Mouse (Mus musculus): Measurements from ENCODE around the gene Lpin3. TPM values are rescaled to one million over a fixed set of nuclear protein-coding genes. Genes with fewer than 3 reads are reported as not detected.
A peak's percentile ranks its signal among the peaks of the same experiment; 100 is the strongest.

Lpin3 gene
- polyA plus RNA-seq, 1 experiment from 2014 or later: 0.25 TPM

- no peaks in the 10 kb centered on the region for H3K4me1 ChIP-seq
- 0 out of 2 replicates have a peak, but pooled peaks cover 3% of the 10 kb centered on the region for H3K36me3 ChIP-seq
- no peaks in the 10 kb centered on the region for H3K9me3 ChIP-seq (replicated peaks)
- DNase-seq (ENCODE audit: low spot score): no peak
- 87% methylated on average over 7 of the region's 7 CpGs for WGBS
- H3K27ac ChIP-seq (replicated peaks): no peak overlapping the region
- no peaks in the 10 kb centered on the region for H3K27me3 ChIP-seq (ENCODE audit: low read depth, poor library complexity, severe bottlenecking)
- H3K4me3 ChIP-seq: no peak overlapping the region
Observed at GRCm38 (mm10) chr2:160901656-160902412, 21.4 kb downstream of the Lpin3 start.

DNA sequence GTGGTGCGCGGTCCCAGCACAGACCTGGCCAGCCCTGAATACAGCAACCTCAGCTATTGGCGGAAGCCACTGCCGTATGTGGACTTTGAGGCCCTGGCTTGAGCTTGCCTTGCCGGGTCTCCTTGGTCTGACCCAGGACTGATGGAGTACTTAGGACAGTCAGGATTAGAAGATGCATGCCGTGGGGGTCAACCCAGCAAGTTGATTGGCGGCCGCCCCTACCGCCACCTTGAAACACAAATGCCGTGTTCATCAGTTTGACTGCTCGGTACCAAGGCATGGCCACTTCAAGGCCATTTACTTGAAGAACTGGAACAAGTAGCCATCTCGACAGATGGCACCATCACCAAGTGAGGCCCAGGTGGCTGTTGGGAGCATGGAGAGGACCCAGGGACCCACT is 24.8 kb downstream of the Lpin3 start:
- H3K36me3 ChIP-seq: peaks cover 25% of the 10 kb centered on the region
- H3K4me1 ChIP-seq: peaks cover 4% of the 10 kb centered on the region; the same call in 1 of the 2 replicates
- DNase-seq (ENCODE audit: low spot score): no peak
- H3K4me3 ChIP-seq: no peak overlapping the region
- no peak overlapping the region for H3K27ac ChIP-seq (replicated peaks)
- peaks cover 32% of the 10 kb centered on the region for H3K27me3 ChIP-seq (ENCODE audit: low read depth, poor library complexity, severe bottlenecking)
- H3K9me3 ChIP-seq (replicated peaks): no peaks in the 10 kb centered on the region
- 93% methylated on average over 12 of the region's 12 CpGs for WGBS

GRCm38 (mm10) chr2:160906101-160906500 is 25.6 kb downstream of the Lpin3 start:
- WGBS: 80% methylated on average over 5 of the region's 5 CpGs
- H3K4me1 ChIP-seq: peaks cover 4% of the 10 kb centered on the region; the same call in 1 of the 2 replicates
- H3K4me3 ChIP-seq: no peak overlapping the region
- peaks cover 25% of the 10 kb centered on the region for H3K36me3 ChIP-seq
- H3K9me3 ChIP-seq (replicated peaks): no peaks in the 10 kb centered on the region
- no peak for DNase-seq (ENCODE audit: low spot score)
- 0 out of 2 replicates have a peak overlapping the region, but pooled peaks have one; percentile 28 for H3K27ac ChIP-seq (replicated peaks)
- peaks cover 40% of the 10 kb centered on the region for H3K27me3 ChIP-seq (ENCODE audit: low read depth, poor library complexity, severe bottlenecking)

DNA sequence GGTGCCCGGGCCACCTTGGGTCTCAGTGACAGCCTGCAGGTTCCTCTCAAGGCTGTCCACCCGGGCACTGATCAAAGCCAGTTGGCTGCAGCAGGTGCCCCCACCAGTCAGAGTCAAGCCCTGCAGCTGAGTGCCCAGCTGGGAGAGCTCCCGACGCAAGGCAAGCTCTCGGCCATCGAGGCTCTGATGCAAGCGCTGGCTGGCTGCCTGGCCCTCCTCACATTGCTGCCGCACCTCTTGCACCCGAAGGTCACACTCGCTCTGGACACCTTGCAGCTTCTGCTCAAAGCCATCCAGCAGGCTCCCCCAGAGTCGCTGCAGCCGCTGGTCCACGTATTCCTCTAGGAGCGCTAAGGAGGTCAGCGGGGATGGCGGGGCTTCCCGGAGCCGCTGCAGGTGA is 28.1 kb downstream of the Lpin3 start:
- WGBS: 62% methylated on average over 18 of the region's 18 CpGs
- Histone ChIP-seq H3K36me3 (peaks cover 25% of the 10 kb centered on the region), H3K27ac (replicated peaks) (no peak overlapping the region), H3K9me3 (replicated peaks) (no peaks in the 10 kb centered on the region), H3K4me3 (no peak overlapping the region), H3K4me1 (peaks cover 19% of the 10 kb centered on the region), H3K27me3 (ENCODE audit: low read depth, poor library complexity, severe bottlenecking) (peaks cover 65% of the 10 kb centered on the region)
- DNase-seq (ENCODE audit: low spot score): no peak

- 85% methylated on average over 5 of the region's 5 CpGs for WGBS
- H3K27me3 ChIP-seq (ENCODE audit: low read depth, poor library complexity, severe bottlenecking): peaks cover 85% of the 10 kb centered on the region
- peaks cover 19% of the 10 kb centered on the region for H3K4me1 ChIP-seq
Observed at GRCm38 (mm10) chr2:160910633-160911032, 30.2 kb downstream of the Lpin3 start.

GRCm38 (mm10) chr2:160911558-160912201 is 31.2 kb downstream of the Lpin3 start:
- WGBS: 3% methylated on average over 64 of the region's 64 CpGs
- Histone ChIP-seq H3K27ac (replicated peaks) (peak overlapping the region; percentile 84), H3K4me3 (peak overlapping the region; percentile 66), H3K36me3 (peaks cover 24% of the 10 kb centered on the region), H3K27me3 (ENCODE audit: low read depth, poor library complexity, severe bottlenecking) (peaks cover 92% of the 10 kb centered on the region), H3K4me1 (peaks cover 19% of the 10 kb centered on the region), H3K9me3 (replicated peaks) (no peaks in the 10 kb centered on the region)
- peak; percentile 48 for DNase-seq (ENCODE audit: low spot score)

More at GRCm38 (mm10) chr2:160910633-160911032, 30.2 kb downstream of the Lpin3 start:
- peaks cover 25% of the 10 kb centered on the region for H3K36me3 ChIP-seq
- no peaks in the 10 kb centered on the region for H3K9me3 ChIP-seq (replicated peaks)
- no peak for DNase-seq (ENCODE audit: low spot score)
- no peak overlapping the region for H3K27ac ChIP-seq (replicated peaks)
- H3K4me3 ChIP-seq: no peak overlapping the region

- peaks cover 19% of the 10 kb centered on the region for H3K4me1 ChIP-seq
- under 1% methylated on average over 46 of the region's 46 CpGs for WGBS
- peaks cover 91% of the 10 kb centered on the region for H3K27me3 ChIP-seq (ENCODE audit: low read depth, poor library complexity, severe bottlenecking)
- DNase-seq (ENCODE audit: low spot score): peak; percentile 65
- peak within 1 kb of the TSS; percentile 66 for H3K4me3 ChIP-seq
- H3K36me3 ChIP-seq: peaks cover 19% of the 10 kb centered on the region
- peak within 1 kb of the TSS; percentile 84 for H3K27ac ChIP-seq (replicated peaks)
- H3K9me3 ChIP-seq (replicated peaks): no peaks in the 10 kb centered on the region
Observed at GRCm38 (mm10) chr2:160912231-160912671, 31.8 kb downstream of the Lpin3 start, which contains the start of gene Emilin3. TSS of gene Emilin3 (minus strand) at chr2:160912328.

DNA sequence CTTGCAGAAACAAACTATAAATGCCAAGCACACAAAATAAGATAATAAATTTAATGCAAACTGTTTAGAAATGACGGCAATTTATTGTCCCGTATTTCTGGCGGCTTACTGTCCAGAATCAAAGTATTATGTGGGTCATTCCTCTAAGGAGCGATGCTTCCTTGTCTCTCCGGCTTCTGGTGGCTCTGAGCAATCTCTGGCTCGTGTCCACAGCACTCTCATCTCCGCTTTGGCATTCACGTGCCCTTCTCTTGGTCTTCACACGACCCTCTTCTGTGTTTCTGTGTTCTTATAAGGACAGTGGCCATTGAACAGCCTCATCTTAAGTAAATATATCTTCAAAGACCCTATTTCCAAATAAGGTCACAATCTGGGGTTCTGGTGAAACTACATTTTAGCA is 34.2 kb downstream of the Lpin3 start:
- Histone ChIP-seq H3K36me3 (no peaks in the 10 kb centered on the region), H3K4me3 (no peak overlapping the region), H3K4me1 (peaks cover 33% of the 10 kb centered on the region), H3K27me3 (ENCODE audit: low read depth, poor library complexity, severe bottlenecking) (peaks cover 67% of the 10 kb centered on the region), H3K27ac (replicated peaks) (no peak overlapping the region), H3K9me3 (replicated peaks) (no peaks in the 10 kb centered on the region)
- DNase-seq (ENCODE audit: low spot score): no peak
- WGBS: 87% methylated on average over 9 of the region's 9 CpGs

GRCm38 (mm10) chr2:160915821-160916610 is 35.5 kb downstream of the Lpin3 start:
- Histone ChIP-seq H3K27me3 (ENCODE audit: low read depth, poor library complexity, severe bottlenecking) (peaks cover 53% of the 10 kb centered on the region), H3K4me1 (peaks cover 33% of the 10 kb centered on the region)
- 82% methylated on average over 13 of the region's 13 CpGs for WGBS

GRCm38 (mm10) chr2:160916714-160917113 is 36.2 kb downstream of the Lpin3 start:
- Histone ChIP-seq H3K4me3 (no peak overlapping the region), H3K4me1 (peaks cover 30% of the 10 kb centered on the region), H3K36me3 (no peaks in the 10 kb centered on the region), H3K27me3 (ENCODE audit: low read depth, poor library complexity, severe bottlenecking) (peaks cover 46% of the 10 kb centered on the region), H3K27ac (replicated peaks) (no peak overlapping the region), H3K9me3 (replicated peaks) (no peaks in the 10 kb centered on the region)
- WGBS: 89% methylated on average over 8 of the region's 8 CpGs
- no peak for DNase-seq (ENCODE audit: low spot score)

More at GRCm38 (mm10) chr2:160915821-160916610, 35.5 kb downstream of the Lpin3 start:
- Histone ChIP-seq H3K9me3 (replicated peaks) (no peaks in the 10 kb centered on the region), H3K36me3 (no peaks in the 10 kb centered on the region), H3K4me3 (no peak overlapping the region), H3K27ac (replicated peaks) (0 out of 2 replicates have a peak overlapping the region, but pooled peaks have one; percentile 9)
- DNase-seq (ENCODE audit: low spot score): no peak

DNA sequence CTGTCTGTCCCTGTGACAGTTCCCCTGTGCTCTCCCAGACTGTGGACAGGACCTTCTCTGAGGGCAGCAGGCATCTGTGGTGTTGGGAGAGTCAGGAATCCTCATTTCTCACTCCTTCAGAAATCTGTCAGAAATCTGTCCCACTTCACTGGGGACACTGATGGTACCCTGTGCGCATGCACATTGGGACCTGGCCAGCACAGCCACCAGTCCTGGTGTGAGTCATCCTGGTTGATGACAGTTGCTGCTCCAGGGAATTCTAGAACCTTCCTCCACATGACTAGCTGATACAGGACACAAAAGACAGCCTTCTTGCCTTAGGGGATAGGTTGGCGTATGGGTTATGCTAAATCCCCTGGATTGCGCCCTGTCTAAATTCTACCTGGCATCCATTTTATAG is 36.8 kb downstream of the Lpin3 start:
- peaks cover 25% of the 10 kb centered on the region for H3K4me1 ChIP-seq

More for the DNA sequence above, 36.8 kb downstream of the Lpin3 start:
- 95% methylated on average over 3 of the region's 3 CpGs for WGBS
- no peak for DNase-seq (ENCODE audit: low spot score)
- Histone ChIP-seq H3K27ac (replicated peaks) (no peak overlapping the region), H3K9me3 (replicated peaks) (no peaks in the 10 kb centered on the region), H3K27me3 (ENCODE audit: low read depth, poor library complexity, severe bottlenecking) (peaks cover 40% of the 10 kb centered on the region), H3K36me3 (no peaks in the 10 kb centered on the region), H3K4me3 (no peak overlapping the region)

All from midbrain, embryonic 10.5 days (tissue).